Mouse (Mus musculus) kidney, adult 2 months (tissue): ENCODE data around the gene Mnd1. TPM values are rescaled to one million over a fixed set of nuclear protein-coding genes. Genes with fewer than 3 reads are reported as not detected.

ENCODE experiments used
- DNase-seq: peaks from one replicate; pipeline ENCODE4 v3.0.0; 2021
- H3K27ac ChIP-seq: fragments of 200-500 bp; 2 replicates; pipeline ENCODE4 v1.5.1; 2012; ENCODE audit warnings: low read depth, low read length, control low read depth, inconsistent platforms; ENCODE audit not compliant: insufficient read depth
- H3K27me3 ChIP-seq: fragments of 200-500 bp; replicated peaks from 2 replicates; pipeline ENCODE4 v1.6.1; 2012; ENCODE audit warnings: mild to moderate bottlenecking, moderate library complexity, low read length, inconsistent platforms; ENCODE audit not compliant: control insufficient read depth, insufficient read depth
- H3K36me3 ChIP-seq: fragments of 200-500 bp; 2 replicates; pipeline ENCODE4 v1.6.1; 2012; ENCODE audit warnings: mild to moderate bottlenecking, moderate library complexity, low read length, inconsistent platforms; ENCODE audit not compliant: control insufficient read depth, insufficient read depth
- H3K4me1 ChIP-seq: fragments of 200-500 bp; 2 replicates; pipeline ENCODE4 v1.6.1; 2011; ENCODE audit warnings: low read length; ENCODE audit not compliant: control insufficient read depth, insufficient read depth
- H3K4me3 ChIP-seq: fragments of 200-500 bp; 2 replicates; pipeline ENCODE4 v1.5.1; 2011; ENCODE audit warnings: mild to moderate bottlenecking, low read depth, low read length, control low read depth; ENCODE audit not compliant: insufficient read depth
- CTCF ChIP-seq: fragments of 200-500 bp; conservative IDR thresholded peaks from 2 replicates; pipeline ENCODE4 v1.5.1; 2011; ENCODE audit warnings: low read depth, mild to moderate bottlenecking, control low read depth, low read length, moderate library complexity, mixed read lengths; ENCODE audit not compliant: insufficient read depth, insufficient read length
- POLR2A ChIP-seq: fragments of 200-500 bp; IDR thresholded peaks from one replicate; pipeline ENCODE4 v1.6.1; 2011; ENCODE audit warnings: low read depth, low read length, control low read depth
- WGBS: fragments of 180-500 bp; shearing (Covaris S2); methylation state at CpG from one replicate; pipeline ENCODE4 v1.1.7; 2018; 5-methylcytosine and 5-hydroxymethylcytosine counted together
- polyA plus RNA-seq: library from polyadenylated mRNA; depleted of rRNA; stranded (reverse); fragments of >200 nt; gene quantifications from 2 replicates; pipeline ENCODE4 v1.2.3, GENCODE M21; 2012

Gene Mnd1
- polyA plus RNA-seq, 1 experiment: 0.72 TPM

GRCm38 (mm10) chr3:84075516-84075915, 80.1 kb downstream of the Mnd1 start:
- no peak for TF ChIP-seq CTCF
- no peak for TF ChIP-seq POLR2A
- no peak overlapping the region for H3K4me3 ChIP-seq
- H3K36me3 ChIP-seq: no peaks in the 10 kb centered on the region
- H3K27ac ChIP-seq: no peak overlapping the region
- H3K27me3 ChIP-seq: no peaks in the 10 kb centered on the region
- WGBS: 54% methylated on average over 4 of the region's 4 CpGs
- H3K4me1 ChIP-seq: no peaks in the 10 kb centered on the region
- no peak for DNase-seq

DNA sequence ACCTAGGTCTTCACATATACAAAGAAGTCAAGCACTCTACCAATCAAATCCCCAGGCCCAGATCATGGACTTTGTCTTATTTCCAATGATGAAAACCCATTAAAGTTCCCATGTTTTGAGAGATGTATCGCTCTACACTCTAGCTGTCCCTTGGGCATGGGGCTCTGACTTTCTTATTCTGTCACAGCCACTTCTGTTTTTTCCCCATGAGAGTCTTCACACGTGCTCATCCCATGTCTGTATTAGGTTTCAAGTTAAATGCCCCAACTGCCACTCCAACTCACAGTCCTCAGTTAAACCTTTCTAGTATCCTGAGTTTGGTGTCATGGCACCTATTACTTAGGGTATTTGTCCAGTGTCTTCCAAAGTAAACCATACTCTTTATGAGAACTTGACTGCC, 80.8 kb downstream of the Mnd1 start:
- H3K4me1 ChIP-seq: no peaks in the 10 kb centered on the region
- H3K27me3 ChIP-seq: no peaks in the 10 kb centered on the region
- H3K4me3 ChIP-seq: no peak overlapping the region
- no peak overlapping the region for H3K27ac ChIP-seq
- DNase-seq: no peak
- no peaks in the 10 kb centered on the region for H3K36me3 ChIP-seq
- 66% methylated on average over 2 of the region's 2 CpGs for WGBS
- TF ChIP-seq POLR2A (no peak), CTCF (no peak)

- WGBS: 41% methylated on average over 2 of the region's 2 CpGs
Measured at GRCm38 (mm10) chr3:84071641-84072040, 83.9 kb downstream of the Mnd1 start.

DNA sequence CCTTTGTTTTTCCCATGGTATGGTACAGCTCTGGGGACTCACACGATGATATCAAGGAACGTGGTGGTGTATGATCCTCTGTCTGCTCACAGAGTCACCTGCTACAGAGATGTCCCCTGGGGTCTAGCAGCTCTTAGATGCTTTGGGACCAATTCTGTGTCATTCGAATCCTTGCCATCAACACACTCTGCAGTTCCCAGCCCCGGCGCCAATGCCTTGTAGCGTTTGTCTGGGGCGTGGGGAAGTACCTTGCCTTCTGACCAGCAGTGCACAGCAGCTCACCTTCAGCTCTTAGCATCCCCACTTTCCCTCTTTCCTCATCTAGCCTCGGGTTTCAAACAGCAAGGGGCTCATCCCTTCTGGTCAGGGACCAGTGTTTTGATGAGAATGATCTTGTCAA, 84.8 kb downstream of the Mnd1 start:
- Histone ChIP-seq H3K27me3 (no peaks in the 10 kb centered on the region), H3K4me1 (no peaks in the 10 kb centered on the region), H3K4me3 (no peak overlapping the region), H3K27ac (no peak overlapping the region), H3K36me3 (no peaks in the 10 kb centered on the region)
- TF ChIP-seq POLR2A: no peak
- no peak for TF ChIP-seq CTCF
- 89% methylated on average over 8 of the region's 8 CpGs for WGBS
- DNase-seq: no peak

More at GRCm38 (mm10) chr3:84071641-84072040, 83.9 kb downstream of the Mnd1 start:
- H3K36me3 ChIP-seq: no peaks in the 10 kb centered on the region
- no peaks in the 10 kb centered on the region for H3K4me1 ChIP-seq
- no peak for TF ChIP-seq CTCF
- TF ChIP-seq POLR2A: no peak
- DNase-seq: no peak
- no peak overlapping the region for H3K4me3 ChIP-seq
- no peaks in the 10 kb centered on the region for H3K27me3 ChIP-seq
- H3K27ac ChIP-seq: no peak overlapping the region

- Histone ChIP-seq H3K4me1 (no peaks in the 10 kb centered on the region), H3K27ac (no peak overlapping the region), H3K27me3 (no peaks in the 10 kb centered on the region), H3K36me3 (no peaks in the 10 kb centered on the region), H3K4me3 (no peak overlapping the region)
- 84% methylated on average over 13 of the region's 13 CpGs for WGBS
- no peak for DNase-seq
- TF ChIP-seq CTCF (no peak), POLR2A (no peak)
Measured at GRCm38 (mm10) chr3:84068831-84069709, 86.5 kb downstream of the Mnd1 start.

GRCm38 (mm10) chr3:84065825-84066224, 89.8 kb downstream of the Mnd1 start:
- no peak for DNase-seq
- no peaks in the 10 kb centered on the region for H3K36me3 ChIP-seq
- H3K27ac ChIP-seq: no peak overlapping the region
- no peaks in the 10 kb centered on the region for H3K27me3 ChIP-seq
- no peaks in the 10 kb centered on the region for H3K4me1 ChIP-seq
- WGBS: 61% methylated on average over 4 of the region's 4 CpGs
- TF ChIP-seq CTCF (no peak), POLR2A (no peak)
- H3K4me3 ChIP-seq: no peak overlapping the region

DNA sequence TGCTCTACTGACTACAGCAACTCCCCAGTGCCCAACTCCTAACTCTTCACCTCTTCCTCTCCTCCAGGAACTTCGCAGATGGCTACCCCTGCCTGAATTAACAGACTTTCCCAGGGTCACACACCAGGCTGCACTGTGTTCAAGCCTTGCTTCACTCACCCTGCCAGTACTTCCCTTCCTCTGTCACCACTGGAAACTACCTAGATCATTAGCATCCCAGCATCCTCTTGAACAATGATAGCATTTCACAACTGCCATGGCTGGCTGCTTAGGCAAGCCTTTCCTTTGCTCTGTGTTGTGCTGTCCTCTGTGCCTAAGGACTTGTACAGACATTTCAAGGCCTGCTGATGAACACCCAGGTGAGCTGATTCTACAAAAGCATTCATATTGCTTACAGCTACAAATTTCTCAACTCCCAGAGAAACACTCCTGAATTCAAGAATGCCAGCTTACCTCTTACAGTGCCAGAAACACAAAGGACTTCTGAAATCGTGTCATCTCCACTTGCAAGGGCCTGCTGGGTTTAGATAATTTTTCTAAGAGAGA, 92.1 kb downstream of the Mnd1 start:
- H3K36me3 ChIP-seq: no peaks in the 10 kb centered on the region
- no peak for TF ChIP-seq CTCF
- no peak for TF ChIP-seq POLR2A
- WGBS: 89% methylated on average over 2 of the region's 2 CpGs
- DNase-seq: no peak
- no peak overlapping the region for H3K4me3 ChIP-seq
- no peaks in the 10 kb centered on the region for H3K27me3 ChIP-seq
- no peaks in the 10 kb centered on the region for H3K4me1 ChIP-seq
- no peak overlapping the region for H3K27ac ChIP-seq
